Mouse (Mus musculus) ovary, postnatal 10 days (tissue): ENCODE results near the gene Dnajc17.

ENCODE experiments used
- DNase-seq: peaks from one replicate; pipeline ENCODE4 v3.0.0; 2022; ENCODE audit warnings: low spot score

The Dnajc17 gene

GRCm38 (mm10) chr2:119198049-119198448 lies 10.5 kb downstream of the Dnajc17 start:
- no peak for DNase-seq

- no peak for DNase-seq
Observed at GRCm38 (mm10) chr2:119197493-119197892, 11.1 kb downstream of the Dnajc17 start.

GRCm38 (mm10) chr2:119196316-119197108 lies 12.1 kb downstream of the Dnajc17 start:
- no peak for DNase-seq

- DNase-seq: no peak
Observed at GRCm38 (mm10) chr2:119194140-119194539, 14.5 kb downstream of the Dnajc17 start.

- DNase-seq: no peak
Observed at GRCm38 (mm10) chr2:119190969-119191368, 17.6 kb downstream of the Dnajc17 start.

GRCm38 (mm10) chr2:119189029-119189710 lies 19.4 kb downstream of the Dnajc17 start:
- peak; percentile 87 for DNase-seq

- no peak for DNase-seq
Observed at GRCm38 (mm10) chr2:119182914-119183313, 25.7 kb downstream of the Dnajc17 start.

- DNase-seq: no peak
Observed at GRCm38 (mm10) chr2:119177384-119177939, 31.1 kb downstream of the Dnajc17 start.

GRCm38 (mm10) chr2:119176761-119177160 lies 31.8 kb downstream of the Dnajc17 start:
- no peak for DNase-seq

- DNase-seq: no peak
Observed at GRCm38 (mm10) chr2:119175614-119176013, 33.0 kb downstream of the Dnajc17 start.

- no peak for DNase-seq
Observed at GRCm38 (mm10) chr2:119174866-119175265, 33.7 kb downstream of the Dnajc17 start.

GRCm38 (mm10) chr2:119173991-119174651 lies 34.5 kb downstream of the Dnajc17 start, which contains the start of gene Gm14137:
Gene Gm14137, plus strand, starts transcription at chr2:119174509.
- no peak for DNase-seq

GRCm38 (mm10) chr2:119172862-119173576 lies 35.6 kb downstream of the Dnajc17 start:
- no peak for DNase-seq

- DNase-seq: no peak
Observed at GRCm38 (mm10) chr2:119172446-119172845, 36.1 kb downstream of the Dnajc17 start.

- DNase-seq: no peak
Observed at GRCm38 (mm10) chr2:119171574-119171973, 37.0 kb downstream of the Dnajc17 start.

GRCm38 (mm10) chr2:119170282-119170681 lies 38.3 kb downstream of the Dnajc17 start:
- no peak for DNase-seq

- DNase-seq: no peak
Observed at GRCm38 (mm10) chr2:119167866-119168256, 40.7 kb downstream of the Dnajc17 start.

GRCm38 (mm10) chr2:119166901-119167865 lies 41.4 kb downstream of the Dnajc17 start, which contains the start of gene Gchfr:
Gene Gchfr, plus strand, starts transcription at chr2:119167773.
- no peak for DNase-seq

- no peak for DNase-seq
Observed at GRCm38 (mm10) chr2:119165401-119165800, 43.2 kb downstream of the Dnajc17 start.

GRCm38 (mm10) chr2:119163999-119164398 lies 44.6 kb downstream of the Dnajc17 start:
- DNase-seq: no peak
